Mouse (Mus musculus) myocyte (in vitro differentiated cells): Measurements from ENCODE around the gene Rpl35.

ENCODE experiments used
- CEBPB ChIP-seq: IDR thresholded peaks from 2 replicates; pipeline ENCODE4 v1.6.1; 2011; ENCODE audit warnings: mild to moderate bottlenecking, moderate library complexity; ENCODE audit not compliant: poor library complexity, insufficient read depth, severe bottlenecking
- E2F4 ChIP-seq: IDR thresholded peaks from one replicate; pipeline ENCODE4 v1.6.1; 2011; ENCODE audit warnings: mild to moderate bottlenecking, control low read depth, moderate library complexity; ENCODE audit not compliant: insufficient read depth
- MAX ChIP-seq: IDR thresholded peaks from one replicate; pipeline ENCODE4 v1.6.1; 2011; ENCODE audit warnings: low read depth, mild to moderate bottlenecking, control low read depth
- MYOD1 ChIP-seq, 3 experiments: IDR thresholded peaks; one replicate each; pipeline ENCODE4 v1.6.1; 2011; ENCODE audit warnings: control low read depth in 2 of 3, low read depth in 2 of 3, mild to moderate bottlenecking in 2 of 3, moderate library complexity in 1 of 3; ENCODE audit not compliant: insufficient read length in 2 of 3, control insufficient read depth in 1 of 3
- POLR2A ChIP-seq: IDR thresholded peaks from one replicate; pipeline ENCODE4 v1.6.1; 2011; ENCODE audit warnings: low read depth, mild to moderate bottlenecking, control low read depth, moderate library complexity; ENCODE audit not compliant: insufficient read length

DNA sequence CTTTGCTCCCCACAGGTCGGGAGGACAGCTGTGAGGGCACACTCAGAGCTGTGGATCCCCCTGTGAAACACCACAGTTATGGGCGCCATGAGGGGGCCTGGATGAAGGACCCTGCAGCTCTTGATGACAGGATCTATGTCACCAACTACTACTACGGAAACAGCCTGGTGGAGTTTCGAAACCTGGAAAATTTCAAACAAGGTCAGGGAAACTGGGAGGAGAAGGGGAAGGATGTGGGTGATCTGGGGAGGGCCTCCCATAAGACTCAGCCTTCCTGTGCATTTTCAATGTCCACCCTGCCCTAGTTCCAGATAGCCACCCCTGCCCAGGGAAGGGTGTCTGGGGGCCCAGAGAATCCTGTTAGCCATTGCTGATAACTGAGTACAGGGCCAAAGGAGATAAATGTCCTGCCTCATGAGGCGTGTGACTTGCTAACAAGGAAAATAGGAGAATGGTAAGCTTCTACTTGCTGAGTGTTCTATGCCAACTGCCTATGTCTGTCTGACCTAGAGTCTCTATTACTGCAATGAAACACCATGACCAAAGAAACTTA lies 47.7 kb downstream of the Rpl35 start:
- TF ChIP-seq POLR2A (no peak), CEBPB (no peak), E2F4 (no peak), MAX (no peak), MYOD1 (IDR thresholded peaks at IDR 0.05; ENCODE audit: control insufficient read depth in 1 of 3, insufficient read length in 2 of 3, low read depth in 2 of 3) (no peak)
